Mouse (Mus musculus) cerebellum, adult 2 months (tissue): ENCODE measurements around the gene Btbd2. TPM values are rescaled to one million over a fixed set of nuclear protein-coding genes. Genes with fewer than 3 reads are reported as not detected.

Source experiments
- DNase-seq, 2 experiments: peaks; one replicate each; pipeline ENCODE4 v3.0.0; 2021
- H3K27ac ChIP-seq: fragments of 200-500 bp; 2 replicates; pipeline ENCODE4 v1.5.1; 2012; ENCODE audit warnings: low read length, control low read depth, inconsistent platforms; ENCODE audit not compliant: insufficient read depth
- H3K27me3 ChIP-seq: fragments of 200-500 bp; 2 replicates; pipeline ENCODE4 v1.6.1; 2012; ENCODE audit warnings: inconsistent platforms, mild to moderate bottlenecking, low read length, moderate library complexity; ENCODE audit not compliant: control insufficient read depth, insufficient read depth
- H3K4me1 ChIP-seq: fragments of 200-500 bp; 2 replicates; pipeline ENCODE4 v1.6.1; 2011; ENCODE audit warnings: low read length; ENCODE audit not compliant: control insufficient read depth, insufficient read depth
- H3K4me3 ChIP-seq: fragments of 200-500 bp; replicated peaks from 2 replicates; pipeline ENCODE3; 2011; ENCODE audit warnings: mild to moderate bottlenecking, low read depth, low read length, control low read depth; ENCODE audit not compliant: insufficient read depth
- CTCF ChIP-seq: fragments of 200-500 bp; IDR thresholded peaks from 2 replicates; pipeline ENCODE4 v1.5.1; 2011; ENCODE audit warnings: low read depth, mild to moderate bottlenecking, control low read depth, low read length, moderate library complexity, borderline replicate concordance; ENCODE audit not compliant: insufficient read depth
- POLR2A ChIP-seq: fragments of 200-500 bp; IDR thresholded peaks from 2 replicates; pipeline ENCODE4 v1.6.1; 2011; ENCODE audit warnings: low read length, control low read depth, borderline replicate concordance; ENCODE audit not compliant: insufficient read depth
- WGBS: fragments of 180-500 bp; shearing (Covaris S2); methylation state at CpG from one replicate; pipeline ENCODE4 v1.1.7; 2018; 5-methylcytosine and 5-hydroxymethylcytosine counted together
- polyA plus RNA-seq: library from polyadenylated mRNA; depleted of rRNA; stranded (reverse); fragments of >200 nt; gene quantifications from 2 replicates; pipeline ENCODE4 v1.2.3, GENCODE M21; 2012

Gene Btbd2
- polyA plus RNA-seq, 1 experiment, result 108 TPM

DNA sequence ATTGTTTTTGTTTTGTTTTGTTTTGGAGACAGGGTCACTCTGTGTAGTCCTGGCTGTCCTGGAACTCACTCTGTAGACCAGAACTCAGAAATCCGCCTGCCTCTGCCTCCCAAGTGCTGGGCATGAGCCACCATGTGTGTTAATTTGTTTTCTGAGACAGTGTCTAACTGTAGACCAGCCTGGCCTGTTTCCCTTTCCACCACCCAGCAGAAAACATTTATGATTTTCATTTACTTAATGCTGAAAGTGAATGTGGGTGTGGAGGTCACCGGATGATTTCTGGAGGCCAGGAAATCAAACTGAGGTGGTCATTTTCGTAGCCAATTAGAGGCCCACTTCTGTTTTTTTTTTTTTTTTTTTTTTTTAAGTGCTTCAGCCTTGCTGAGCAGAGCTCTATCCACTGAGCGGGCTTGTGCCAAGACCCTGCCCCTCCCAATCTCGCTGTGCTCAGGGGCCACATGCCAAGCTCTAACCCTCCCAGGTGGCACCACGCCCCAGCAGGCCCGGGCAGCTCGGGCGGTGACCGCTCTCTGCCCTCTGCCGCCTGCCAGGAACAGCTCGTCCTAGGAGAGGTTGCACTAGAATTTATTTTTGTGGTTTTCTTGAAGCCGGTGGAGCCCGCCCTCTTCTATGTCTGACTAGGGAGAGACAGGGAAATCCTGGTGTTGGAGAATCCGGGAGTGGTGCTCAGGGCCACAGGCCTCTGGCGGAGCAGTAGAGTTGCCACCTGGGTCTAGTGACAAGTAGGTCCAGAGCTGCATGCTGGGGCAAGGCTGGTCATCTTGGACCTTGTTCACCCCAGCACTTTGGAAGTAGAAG is 7.5 kb upstream of the Btbd2 start:
- TF ChIP-seq CTCF (no peak), POLR2A (no peak)
- H3K27ac ChIP-seq, result peak overlapping the region; percentile 14
- no peak overlapping the region for H3K4me3 ChIP-seq
- H3K4me1 ChIP-seq, result peaks cover 34% of the 10 kb centered on the region
- peak; percentile 79 to 82 for DNase-seq
- no peaks in the 10 kb centered on the region for H3K27me3 ChIP-seq
- WGBS, result 5% methylated on average over 16 of the region's 16 CpGs

DNA sequence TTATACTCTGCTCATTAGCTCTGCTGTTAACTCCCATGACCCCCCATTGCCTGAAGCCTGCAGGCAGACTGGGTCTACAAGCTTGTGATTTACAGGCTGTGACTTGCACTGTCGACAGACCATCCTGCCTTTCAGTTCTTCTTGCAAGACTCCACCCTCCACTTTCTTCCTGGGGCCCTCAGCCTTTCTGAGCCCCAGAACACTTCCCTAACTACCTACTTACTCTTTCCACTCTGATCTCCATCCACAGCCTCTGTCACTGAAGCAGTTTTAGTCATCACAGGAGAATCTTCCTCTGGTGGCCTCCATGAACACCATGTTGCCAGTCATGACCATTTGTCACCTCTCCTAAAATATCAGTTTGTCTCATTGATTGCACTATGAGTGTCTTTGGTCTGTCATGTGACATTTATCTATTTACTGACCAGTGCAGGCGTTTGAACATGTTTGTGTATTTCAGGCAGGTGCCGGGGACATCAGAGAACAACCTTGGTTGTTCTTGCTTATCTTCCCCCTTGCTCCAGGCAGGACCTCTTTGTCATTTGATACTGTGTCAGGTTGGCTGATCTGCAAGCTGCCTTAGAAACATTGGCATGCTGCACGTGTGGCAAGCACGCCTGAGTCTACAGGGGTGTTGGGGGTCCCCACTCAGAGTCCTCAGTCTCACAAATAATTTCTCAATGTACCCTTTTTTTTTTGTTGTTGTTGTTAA is 6.8 kb upstream of the Btbd2 start:
- no peak for DNase-seq
- H3K27ac ChIP-seq, result no peak overlapping the region
- 79% methylated on average over 5 of the region's 5 CpGs for WGBS
- no peak for TF ChIP-seq CTCF
- TF ChIP-seq POLR2A, result no peak
- H3K4me1 ChIP-seq, result peaks cover 26% of the 10 kb centered on the region
- no peak overlapping the region for H3K4me3 ChIP-seq
- no peaks in the 10 kb centered on the region for H3K27me3 ChIP-seq

GRCm38 (mm10) chr10:80661149-80661548 is 4.3 kb upstream of the Btbd2 start:
- H3K4me1 ChIP-seq, result peaks cover 21% of the 10 kb centered on the region
- WGBS, result 32% methylated on average over 5 of the region's 5 CpGs
- TF ChIP-seq CTCF (peak; percentile 66), POLR2A (no peak)
- H3K27me3 ChIP-seq, result no peaks in the 10 kb centered on the region
- H3K4me3 ChIP-seq, result no peak overlapping the region
- DNase-seq, result peak in 1 of 2 experiments; percentile 56
- H3K27ac ChIP-seq, result no peak overlapping the region

- H3K27me3 ChIP-seq, result no peaks in the 10 kb centered on the region
- peaks cover 14% of the 10 kb centered on the region for H3K4me1 ChIP-seq
- H3K27ac ChIP-seq, result no peak overlapping the region
- TF ChIP-seq POLR2A (no peak), CTCF (peak; percentile 75)
- peak overlapping the region; percentile 10 for H3K4me3 ChIP-seq
- WGBS, result 9% methylated on average over 10 of the region's 10 CpGs
- peak; percentile 67 to 79 for DNase-seq
These were observed 2.3 kb upstream of the Btbd2 start for GRCm38 (mm10) chr10:80659213-80659612.

DNA sequence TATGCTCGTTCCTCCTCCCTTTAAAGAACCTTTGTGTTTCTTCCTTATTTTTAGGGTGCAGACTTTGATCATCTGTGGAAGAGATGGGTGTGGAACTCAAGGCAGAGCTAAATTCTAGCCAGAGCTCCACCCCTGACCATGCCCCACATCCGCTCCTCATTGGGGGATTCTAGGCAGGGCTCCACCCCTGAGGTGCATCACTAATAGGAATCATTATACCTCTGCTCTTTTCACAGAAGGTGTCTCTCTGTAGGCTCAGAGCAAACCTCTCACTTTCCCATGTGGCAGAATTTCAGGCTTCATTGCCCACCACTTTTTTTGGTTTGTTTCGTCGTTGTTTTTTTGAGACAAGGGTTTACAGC is 2.0 kb upstream of the Btbd2 start:
- no peaks in the 10 kb centered on the region for H3K27me3 ChIP-seq
- peaks cover 14% of the 10 kb centered on the region for H3K4me1 ChIP-seq
- DNase-seq, result no peak
- no peak for TF ChIP-seq POLR2A
- TF ChIP-seq CTCF, result no peak
- WGBS, result 55% methylated on average over 4 of the region's 4 CpGs
- no peak overlapping the region for H3K27ac ChIP-seq
- H3K4me3 ChIP-seq, result no peak overlapping the region

GRCm38 (mm10) chr10:80658194-80658840 is 1.4 kb upstream of the Btbd2 start:
- TF ChIP-seq CTCF, result no peak
- no peak for TF ChIP-seq POLR2A
- no peak for DNase-seq
- peaks cover 16% of the 10 kb centered on the region for H3K4me1 ChIP-seq
- no peak overlapping the region for H3K27ac ChIP-seq
- H3K27me3 ChIP-seq, result no peaks in the 10 kb centered on the region
- no peak overlapping the region for H3K4me3 ChIP-seq
- WGBS, result 86% methylated on average over 14 of the region's 14 CpGs

DNA sequence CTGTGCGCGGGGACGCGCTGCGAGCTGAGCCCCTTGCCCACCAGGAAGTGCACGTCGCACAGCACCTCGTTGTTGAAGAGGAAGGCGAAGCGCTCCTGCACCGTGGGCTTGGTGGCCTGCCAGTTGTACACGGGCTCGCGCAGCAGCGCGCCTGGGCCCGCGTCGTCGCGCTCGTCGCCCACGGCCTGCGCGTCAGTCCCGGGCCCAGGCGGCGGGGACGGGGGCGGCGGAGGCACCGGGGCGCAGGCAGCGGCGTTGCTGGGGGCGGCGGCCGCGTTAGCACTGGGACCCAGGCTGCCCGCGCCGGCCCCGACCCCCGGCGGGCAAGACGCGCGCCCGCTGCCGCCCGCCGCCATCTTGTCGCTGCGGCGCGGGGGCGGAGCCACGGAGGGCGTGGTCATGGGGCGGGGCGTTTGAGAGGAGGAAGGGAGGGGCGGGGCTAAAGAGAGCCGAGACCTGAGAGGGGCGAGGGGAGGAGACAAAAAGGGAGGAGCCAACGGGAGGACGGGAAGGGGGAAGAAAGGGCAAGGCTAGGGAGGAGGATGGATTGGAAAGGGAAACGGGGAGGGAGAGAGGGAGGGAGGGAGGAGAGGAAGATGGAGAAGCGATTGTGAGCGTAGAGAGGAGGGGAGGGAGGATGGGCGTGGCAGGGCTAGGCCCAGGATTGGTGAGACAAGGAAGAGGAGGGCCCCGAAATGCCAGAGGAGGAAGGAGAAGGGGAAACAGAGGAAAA is 575 bp downstream of the Btbd2 start:
- Histone ChIP-seq H3K4me1 (peaks cover 19% of the 10 kb centered on the region), H3K4me3 (peak overlapping the region; percentile 74), H3K27me3 (no peaks in the 10 kb centered on the region), H3K27ac (peak overlapping the region; percentile 60)
- WGBS, result 1% methylated on average over 68 of the region's 72 CpGs
- peak; percentile 95 to 97 for DNase-seq
- TF ChIP-seq CTCF (no peak), POLR2A (peak; percentile 35; the same call in 1 of the 2 replicates)
